Mouse (Mus musculus): Measurements from ENCODE around the gene Rab44. TPM values are rescaled to one million over a fixed set of nuclear protein-coding genes. Genes with fewer than 3 reads are reported as not detected.

The Rab44 gene
- polyA plus RNA-seq, 1 experiment = not detected

GRCm38 (mm10) chr17:29117006-29117648, 3.2 kb downstream of the Rab44 start:
- TF ChIP-seq CTCF (IDR thresholded peaks at IDR 0.05; ENCODE audit: control insufficient read depth, insufficient read depth, insufficient replicate concordance, low read depth, low read length) (no peak), POLR2A (IDR thresholded peaks at IDR 0.05; ENCODE audit: control insufficient read depth, low read depth, low read length) (no peak)
- Histone ChIP-seq H3K4me1 (ENCODE audit: control insufficient read depth, insufficient read depth, low read length) (peaks cover 3% of the 10 kb centered on the region; the same call in 1 of the 2 replicates), H3K4me3 (ENCODE audit: control insufficient read depth, low read depth, low read length) (no peak overlapping the region), H3K36me3 (ENCODE audit: control insufficient read depth, insufficient read depth, low read length) (no peaks in the 10 kb centered on the region), H3K27me3 (ENCODE audit: control insufficient read depth, insufficient read depth, low read length) (no peaks in the 10 kb centered on the region), H3K27ac (ENCODE audit: control insufficient read depth, insufficient read depth, low read depth, low read length) (no peak overlapping the region)

- no peak overlapping the region for H3K4me3 ChIP-seq (ENCODE audit: control insufficient read depth, low read depth, low read length)
- H3K27me3 ChIP-seq (ENCODE audit: control insufficient read depth, insufficient read depth, low read length) = no peaks in the 10 kb centered on the region
- H3K4me1 ChIP-seq (ENCODE audit: control insufficient read depth, insufficient read depth, low read length) = peaks cover 3% of the 10 kb centered on the region; the same call in 1 of the 2 replicates
- no peak for TF ChIP-seq CTCF (IDR thresholded peaks at IDR 0.05; ENCODE audit: control insufficient read depth, insufficient read depth, insufficient replicate concordance, low read depth, low read length)
- no peak for TF ChIP-seq POLR2A (IDR thresholded peaks at IDR 0.05; ENCODE audit: control insufficient read depth, low read depth, low read length)
- H3K36me3 ChIP-seq (ENCODE audit: control insufficient read depth, insufficient read depth, low read length) = no peaks in the 10 kb centered on the region
- H3K27ac ChIP-seq (ENCODE audit: control insufficient read depth, insufficient read depth, low read depth, low read length) = no peak overlapping the region
These were observed 4.1 kb downstream of the Rab44 start for GRCm38 (mm10) chr17:29118057-29118456.

- H3K4me3 ChIP-seq (ENCODE audit: control insufficient read depth, low read depth, low read length) = no peak overlapping the region
- no peaks in the 10 kb centered on the region for H3K36me3 ChIP-seq (ENCODE audit: control insufficient read depth, insufficient read depth, low read length)
- H3K4me1 ChIP-seq (ENCODE audit: control insufficient read depth, insufficient read depth, low read length) = peaks cover 3% of the 10 kb centered on the region; the same call in 1 of the 2 replicates
- H3K27ac ChIP-seq (ENCODE audit: control insufficient read depth, insufficient read depth, low read depth, low read length) = no peak overlapping the region
- H3K27me3 ChIP-seq (ENCODE audit: control insufficient read depth, insufficient read depth, low read length) = no peaks in the 10 kb centered on the region
- TF ChIP-seq POLR2A (IDR thresholded peaks at IDR 0.05; ENCODE audit: control insufficient read depth, low read depth, low read length) (no peak), CTCF (IDR thresholded peaks at IDR 0.05; ENCODE audit: control insufficient read depth, insufficient read depth, insufficient replicate concordance, low read depth, low read length) (no peak)
These were observed 6.7 kb downstream of the Rab44 start for GRCm38 (mm10) chr17:29120666-29121065.

GRCm38 (mm10) chr17:29122817-29123216, 8.9 kb downstream of the Rab44 start:
- TF ChIP-seq CTCF (IDR thresholded peaks at IDR 0.05; ENCODE audit: control insufficient read depth, insufficient read depth, insufficient replicate concordance, low read depth, low read length) = no peak
- TF ChIP-seq POLR2A (IDR thresholded peaks at IDR 0.05; ENCODE audit: control insufficient read depth, low read depth, low read length) = no peak
- Histone ChIP-seq H3K36me3 (ENCODE audit: control insufficient read depth, insufficient read depth, low read length) (no peaks in the 10 kb centered on the region), H3K4me1 (ENCODE audit: control insufficient read depth, insufficient read depth, low read length) (peaks cover 3% of the 10 kb centered on the region; the same call in 1 of the 2 replicates), H3K27me3 (ENCODE audit: control insufficient read depth, insufficient read depth, low read length) (no peaks in the 10 kb centered on the region), H3K4me3 (ENCODE audit: control insufficient read depth, low read depth, low read length) (no peak overlapping the region), H3K27ac (ENCODE audit: control insufficient read depth, insufficient read depth, low read depth, low read length) (no peak overlapping the region)

DNA sequence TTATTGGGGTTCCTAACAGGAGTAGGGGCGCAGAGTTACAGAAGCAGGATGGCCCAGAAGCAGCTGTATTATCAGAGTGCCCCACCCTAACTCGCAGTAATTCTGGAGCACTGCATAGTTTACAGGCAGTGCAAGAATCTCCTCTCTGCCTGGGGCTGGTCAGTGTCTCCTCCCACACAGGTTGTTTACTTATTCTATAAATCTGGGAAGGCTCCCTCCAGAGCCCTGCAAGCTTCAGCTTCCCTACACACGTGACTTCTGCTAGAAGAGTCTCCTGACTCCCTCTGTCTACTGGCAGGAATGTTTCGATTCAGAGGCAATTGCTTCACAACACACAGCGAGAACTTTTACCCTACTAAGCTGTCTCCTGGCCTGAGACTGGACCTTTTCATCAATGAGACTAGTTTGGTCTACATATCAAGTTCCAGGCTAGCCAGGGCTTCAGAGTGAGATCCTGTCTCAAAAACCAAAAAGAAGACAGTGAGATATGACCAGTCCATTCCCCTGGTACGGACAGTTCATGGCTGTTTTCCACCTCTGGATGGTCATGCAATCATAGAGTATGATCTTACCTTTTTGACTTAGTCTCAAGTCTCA, 9.7 kb downstream of the Rab44 start:
- Histone ChIP-seq H3K36me3 (ENCODE audit: control insufficient read depth, insufficient read depth, low read length) (no peaks in the 10 kb centered on the region), H3K4me1 (ENCODE audit: control insufficient read depth, insufficient read depth, low read length) (peaks cover 3% of the 10 kb centered on the region; the same call in 1 of the 2 replicates), H3K4me3 (ENCODE audit: control insufficient read depth, low read depth, low read length) (no peak overlapping the region), H3K27ac (ENCODE audit: control insufficient read depth, insufficient read depth, low read depth, low read length) (no peak overlapping the region), H3K27me3 (ENCODE audit: control insufficient read depth, insufficient read depth, low read length) (no peaks in the 10 kb centered on the region)
- TF ChIP-seq CTCF (IDR thresholded peaks at IDR 0.05; ENCODE audit: control insufficient read depth, insufficient read depth, insufficient replicate concordance, low read depth, low read length) (no peak), POLR2A (IDR thresholded peaks at IDR 0.05; ENCODE audit: control insufficient read depth, low read depth, low read length) (no peak)

DNA sequence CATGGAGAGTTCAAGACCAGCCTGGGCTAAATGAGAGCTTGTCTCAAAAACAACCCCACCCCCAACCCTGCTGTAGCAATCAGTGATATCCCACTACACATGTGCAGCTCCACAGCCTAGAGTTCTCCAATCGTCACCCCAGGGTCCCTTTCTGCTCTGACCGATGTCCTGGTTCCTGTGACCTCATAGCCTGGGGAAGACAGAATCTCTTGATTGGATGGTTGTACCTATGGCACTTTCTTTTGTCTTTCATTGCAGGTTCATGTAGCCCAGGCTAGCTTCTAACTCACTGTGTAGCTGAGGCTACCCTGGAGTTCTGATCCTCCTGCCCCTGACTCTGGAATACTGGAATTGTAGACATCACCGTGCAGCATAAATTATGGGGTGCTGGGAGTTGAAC, 12.6 kb downstream of the Rab44 start:
- Histone ChIP-seq H3K4me3 (ENCODE audit: control insufficient read depth, low read depth, low read length) (no peak overlapping the region), H3K27me3 (ENCODE audit: control insufficient read depth, insufficient read depth, low read length) (no peaks in the 10 kb centered on the region), H3K4me1 (ENCODE audit: control insufficient read depth, insufficient read depth, low read length) (no peaks in the 10 kb centered on the region; the same call in 1 of the 2 replicates), H3K27ac (ENCODE audit: control insufficient read depth, insufficient read depth, low read depth, low read length) (no peak overlapping the region), H3K36me3 (ENCODE audit: control insufficient read depth, insufficient read depth, low read length) (no peaks in the 10 kb centered on the region)
- TF ChIP-seq CTCF (IDR thresholded peaks at IDR 0.05; ENCODE audit: control insufficient read depth, insufficient read depth, insufficient replicate concordance, low read depth, low read length) (no peak), POLR2A (IDR thresholded peaks at IDR 0.05; ENCODE audit: control insufficient read depth, low read depth, low read length) (no peak)

- H3K27me3 ChIP-seq (ENCODE audit: control insufficient read depth, insufficient read depth, low read length) = no peaks in the 10 kb centered on the region
- H3K4me1 ChIP-seq (ENCODE audit: control insufficient read depth, insufficient read depth, low read length) = no peaks in the 10 kb centered on the region; the same call in 1 of the 2 replicates
- H3K4me3 ChIP-seq (ENCODE audit: control insufficient read depth, low read depth, low read length) = no peak overlapping the region
- no peaks in the 10 kb centered on the region for H3K36me3 ChIP-seq (ENCODE audit: control insufficient read depth, insufficient read depth, low read length)
- no peak for TF ChIP-seq CTCF (IDR thresholded peaks at IDR 0.05; ENCODE audit: control insufficient read depth, insufficient read depth, insufficient replicate concordance, low read depth, low read length)
- no peak for TF ChIP-seq POLR2A (IDR thresholded peaks at IDR 0.05; ENCODE audit: control insufficient read depth, low read depth, low read length)
- no peak overlapping the region for H3K27ac ChIP-seq (ENCODE audit: control insufficient read depth, insufficient read depth, low read depth, low read length)
These were observed 15.4 kb downstream of the Rab44 start for GRCm38 (mm10) chr17:29129341-29129740.
